Mouse (Mus musculus) T-helper 17 cell (primary cell): ENCODE measurements around the gene Lcn8.

Experiments
- in situ Hi-C, 2 experiments: fragments of 300-600 bp; cut with MboI, MseI; formaldehyde crosslinking; loops; 1 replicate in 1 of 2; 2 replicates in 1 of 2; pipeline ENCODE4 v1.15.1; 2025; ENCODE audit warnings: high pct_unique_total_duplicates in 2 of 2

Gene Lcn8

GRCm38 (mm10) chr2:25652902-25653301 lies at the start of gene Lcn8:
Gene Lcn8 (plus strand): TSS chr2:25653120.
- in situ Hi-C loops = no loop called here

GRCm38 (mm10) chr2:25607761-25608622 lies 44.9 kb upstream of the Lcn8 start, which contains the start of gene Rabl6:
Gene Rabl6 (minus strand): TSS chr2:25608521.
- in situ Hi-C loops = no loop called here

DNA sequence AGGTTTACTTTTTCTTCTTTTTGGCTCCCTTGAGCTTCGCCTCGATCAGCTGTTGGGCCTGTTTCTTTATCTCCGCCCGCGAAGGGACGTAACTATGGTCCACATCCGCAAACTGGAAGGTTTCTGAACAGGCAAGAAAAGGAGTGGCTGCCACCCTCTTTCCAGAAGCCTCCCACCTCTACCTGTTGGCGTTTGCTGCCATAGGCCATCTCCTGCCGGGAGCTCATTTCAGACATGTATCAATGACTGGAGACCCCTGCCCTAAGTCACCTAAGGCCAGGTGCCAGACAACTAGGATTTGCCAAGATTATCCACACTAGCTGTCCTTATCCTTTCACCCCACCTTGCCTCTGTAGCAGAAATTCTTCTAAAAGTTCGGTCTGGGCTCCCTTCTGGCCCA lies 44.2 kb upstream of the Lcn8 start:
- in situ Hi-C loops = no loop called here

DNA sequence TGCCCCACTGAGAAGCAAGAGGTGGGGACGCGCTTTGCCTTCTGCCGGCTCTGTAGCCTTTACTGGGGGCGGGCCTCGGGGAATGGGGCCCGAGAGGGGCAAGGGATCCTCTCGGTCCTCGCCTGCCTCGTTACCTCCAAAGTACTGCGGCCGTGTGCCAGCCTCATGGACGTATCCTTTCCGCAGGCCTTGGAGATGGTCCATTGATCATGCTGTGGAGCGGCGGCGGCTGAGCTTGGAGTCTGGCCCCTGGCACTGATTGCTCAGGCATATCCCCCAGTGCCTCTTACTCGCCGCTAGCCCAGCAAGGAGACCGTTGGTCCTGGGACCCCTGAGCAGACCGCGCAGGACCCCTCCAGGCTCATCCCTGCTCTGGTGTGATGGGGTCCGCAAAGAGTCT lies 36.5 kb upstream of the Lcn8 start:
- in situ Hi-C loops = no loop called here

DNA sequence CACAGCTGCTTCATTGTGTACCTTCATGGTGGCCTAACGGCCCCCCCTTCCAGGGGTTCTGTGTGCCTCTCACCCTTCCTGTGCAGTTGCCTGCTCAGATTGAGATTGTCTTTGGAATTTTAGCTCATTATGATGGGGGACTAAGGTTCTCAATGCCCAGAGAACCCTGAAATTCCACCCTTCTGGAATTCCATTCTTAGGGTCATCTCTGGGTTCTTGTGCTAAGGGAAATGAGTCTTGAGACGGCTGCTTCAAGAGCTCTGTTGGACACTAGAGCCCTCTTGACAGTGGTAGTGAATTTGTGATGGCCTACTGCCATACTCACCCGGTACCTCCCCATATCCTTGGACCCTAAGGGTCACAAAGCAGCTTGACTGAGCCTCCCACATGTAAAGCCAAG lies 35.3 kb upstream of the Lcn8 start, which contains the start of gene Ccdc183:
TSS of gene Ccdc183 (minus strand) at position 101 of the 400 bp plus-strand sequence.
- in situ Hi-C loops = no loop called here

DNA sequence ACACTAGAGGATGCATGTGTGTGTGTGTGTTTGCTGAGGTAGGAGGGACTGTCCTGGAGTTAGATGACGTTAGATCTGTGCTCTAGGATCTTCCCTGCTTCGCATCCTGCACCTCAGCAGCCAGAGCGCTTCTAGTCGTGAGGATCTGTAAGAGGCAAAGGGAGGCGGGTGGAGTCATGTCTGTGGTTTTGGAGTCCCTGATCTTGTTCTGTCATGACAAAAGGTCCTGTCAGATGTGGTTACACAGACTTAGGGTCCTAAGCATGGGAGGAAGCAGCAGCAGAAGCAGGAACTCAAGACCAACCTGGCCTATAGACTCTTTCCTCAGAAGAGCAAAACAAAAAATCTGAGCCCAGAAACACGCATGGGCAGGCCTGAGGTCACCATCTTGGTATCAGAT lies 32.5 kb upstream of the Lcn8 start:
- in situ Hi-C loops = no loop called here

DNA sequence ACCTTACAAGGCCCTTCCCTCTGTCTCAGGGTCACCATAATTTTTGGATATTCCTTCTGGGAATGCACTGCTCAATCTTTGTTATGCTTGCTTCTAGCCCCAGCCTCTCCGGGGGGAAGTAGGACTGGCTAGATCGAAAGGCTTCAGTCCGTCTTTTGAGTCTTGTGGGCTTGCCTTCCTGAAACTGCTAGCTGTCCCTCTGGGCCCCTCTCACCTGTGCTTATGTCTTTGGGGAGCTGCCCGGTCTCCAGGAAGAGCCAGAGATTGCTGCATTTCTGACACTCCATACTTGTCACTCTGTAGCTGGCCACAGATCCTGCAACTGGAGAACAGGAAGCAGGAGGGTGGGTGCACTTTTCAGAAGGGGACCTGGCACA lies 32.1 kb upstream of the Lcn8 start:
- in situ Hi-C loops = no loop called here

GRCm38 (mm10) chr2:25621229-25622200 lies 31.4 kb upstream of the Lcn8 start, which contains the start of gene Tmem141:
Gene Tmem141 (minus strand): TSS chr2:25622005.
- in situ Hi-C loops = no loop called here

- in situ Hi-C loops = no loop called here
Observed at GRCm38 (mm10) chr2:25625986-25626385, 26.9 kb upstream of the Lcn8 start.

GRCm38 (mm10) chr2:25627811-25628210 lies 25.1 kb upstream of the Lcn8 start, which contains the start of gene Fcna:
Gene Fcna (minus strand): TSS chr2:25628030.
- in situ Hi-C loops = no loop called here

DNA sequence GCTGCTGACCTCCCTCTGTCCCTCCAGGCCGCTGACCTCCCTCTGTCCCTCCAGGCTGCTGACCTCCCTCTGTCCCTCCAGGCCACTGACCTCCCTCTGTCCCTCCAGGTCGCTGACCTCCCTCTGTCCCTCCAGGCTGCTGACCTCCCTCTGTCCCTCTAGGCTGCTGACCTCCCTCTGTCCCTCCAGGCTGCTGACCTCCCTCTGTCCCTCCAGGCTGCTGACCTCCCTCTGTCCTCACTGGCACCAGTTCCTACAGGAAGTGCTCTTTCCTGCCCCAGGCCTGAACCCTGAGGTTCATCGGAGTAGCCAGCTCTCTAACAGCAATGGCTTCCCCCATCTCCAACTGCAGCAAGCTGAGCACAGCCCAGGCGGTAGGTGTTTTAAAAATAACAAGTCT lies 24.2 kb upstream of the Lcn8 start:
- in situ Hi-C loops = no loop called here

- in situ Hi-C loops = no loop called here
Observed at GRCm38 (mm10) chr2:25633616-25634015, 19.3 kb upstream of the Lcn8 start.

DNA sequence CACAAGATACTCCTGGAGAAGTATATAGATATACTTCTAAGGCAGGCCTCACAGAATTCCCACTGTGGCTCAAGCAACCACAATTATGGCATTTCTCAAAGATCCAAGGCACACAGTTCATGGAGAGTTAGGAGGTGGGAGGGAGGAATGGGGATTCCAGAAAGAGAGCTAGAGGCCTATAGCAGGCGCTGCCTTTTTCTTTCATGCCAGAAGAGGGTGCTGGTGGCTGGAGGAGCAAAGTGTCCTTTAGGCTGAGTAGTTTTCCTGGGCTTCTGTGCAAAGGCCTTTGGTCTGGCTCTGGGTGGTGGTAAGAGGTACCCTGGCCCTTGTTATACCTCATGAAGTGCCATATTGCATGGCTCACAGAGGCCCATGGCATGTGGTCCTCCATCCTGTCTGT lies 18.9 kb upstream of the Lcn8 start:
- in situ Hi-C loops = no loop called here

DNA sequence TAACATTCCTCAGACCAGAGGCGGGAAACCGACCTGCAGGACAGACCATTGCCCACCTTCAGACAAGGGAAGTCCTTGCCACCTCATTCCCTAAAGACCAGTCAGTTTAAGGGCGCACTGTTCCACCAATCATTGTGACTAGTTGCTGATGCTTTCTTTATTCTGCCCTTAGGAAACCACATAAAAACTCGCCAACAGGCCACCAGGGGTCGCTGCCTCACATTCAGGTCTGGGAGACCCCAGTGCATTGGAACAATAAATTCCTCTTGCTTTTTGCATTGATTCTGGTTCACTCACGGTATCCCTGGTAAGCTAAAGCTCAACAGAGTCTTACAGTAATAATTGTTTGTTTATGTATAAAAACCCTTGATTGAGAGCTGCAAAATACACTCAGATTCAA lies 13.0 kb upstream of the Lcn8 start:
- in situ Hi-C loops = no loop called here

DNA sequence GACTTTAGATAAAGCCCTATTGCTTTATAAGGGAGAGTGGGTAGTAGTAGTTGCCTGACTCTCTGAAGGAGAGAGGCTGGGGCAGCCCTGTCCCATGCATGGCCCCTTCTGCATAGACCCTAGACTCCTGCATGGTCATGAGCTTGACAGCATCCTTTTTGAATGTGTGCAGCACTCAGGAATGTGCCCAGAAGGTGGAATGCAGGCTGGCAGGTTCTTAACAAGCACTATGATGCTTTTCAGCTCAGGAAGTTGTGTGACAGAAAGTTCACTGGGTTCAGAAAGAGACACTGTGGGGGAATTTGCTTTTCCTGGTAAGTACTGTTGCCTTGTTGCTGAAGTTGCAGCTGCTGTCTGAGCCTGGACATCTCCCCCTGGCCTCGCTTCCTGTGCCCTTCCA lies 1.6 kb downstream of the Lcn8 start:
- in situ Hi-C loops = no loop called here

DNA sequence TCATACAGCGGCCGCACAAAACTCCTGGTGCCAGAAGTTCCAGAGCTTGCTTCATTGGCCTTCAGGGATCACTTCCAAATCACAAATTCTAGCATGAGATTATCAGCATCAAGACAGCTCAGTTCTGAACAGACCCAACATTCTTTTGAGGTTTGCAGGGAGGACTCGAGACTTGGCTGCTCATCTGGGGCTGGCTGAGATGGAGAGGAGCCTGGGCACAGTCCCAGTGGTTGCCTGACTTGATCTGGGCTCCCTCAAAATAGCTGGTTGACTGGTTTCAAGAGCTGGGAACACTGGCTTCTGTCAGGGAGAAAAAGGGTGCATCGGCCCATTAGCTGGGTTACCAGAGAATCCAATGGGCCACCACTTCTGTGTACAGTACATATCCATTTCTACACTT lies 3.8 kb downstream of the Lcn8 start:
- in situ Hi-C loops = no loop called here

DNA sequence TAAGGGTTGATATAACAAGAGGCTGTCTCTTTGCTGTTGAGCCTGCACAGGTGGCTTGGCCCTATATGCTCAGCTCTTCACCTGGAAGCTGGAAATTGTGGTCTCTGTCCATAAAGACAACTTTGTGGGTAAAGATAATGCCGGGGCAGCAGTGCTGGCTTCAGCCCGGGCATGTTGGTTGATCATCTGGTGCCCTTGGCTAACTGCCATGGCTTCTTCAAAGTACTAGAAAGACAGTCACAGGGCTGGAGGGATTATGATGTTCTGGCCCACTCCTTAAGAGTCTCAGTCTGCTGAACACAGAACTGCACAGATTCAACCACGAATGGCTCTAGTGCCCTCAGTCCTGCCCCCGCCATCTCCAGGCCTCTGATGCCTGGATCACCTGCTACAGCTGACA lies 4.3 kb downstream of the Lcn8 start:
- in situ Hi-C loops = no loop called here

DNA sequence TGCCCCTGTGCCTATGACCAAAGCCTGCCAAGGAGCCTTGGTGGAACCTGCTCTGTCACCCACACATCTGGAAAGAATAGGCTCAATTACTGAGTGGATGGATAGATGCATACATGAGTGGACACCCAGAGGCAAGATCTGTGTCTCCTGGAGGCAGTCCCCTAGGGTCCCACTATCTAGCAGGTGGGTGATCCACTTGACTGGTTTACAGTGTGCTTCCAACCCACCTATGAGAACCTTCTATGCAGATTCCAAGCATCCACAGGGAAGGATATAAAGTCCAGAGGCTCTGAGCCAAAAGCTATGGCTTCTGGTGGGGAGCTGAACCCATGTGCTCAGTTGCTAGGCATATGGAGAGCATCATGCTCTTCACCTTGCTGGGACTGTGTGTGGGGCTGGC lies 4.7 kb downstream of the Lcn8 start, which contains the start of gene Lcn5:
TSS of gene Lcn5 (plus strand) at position 301 of the 400 bp plus-strand sequence.
- in situ Hi-C loops = no loop called here

DNA sequence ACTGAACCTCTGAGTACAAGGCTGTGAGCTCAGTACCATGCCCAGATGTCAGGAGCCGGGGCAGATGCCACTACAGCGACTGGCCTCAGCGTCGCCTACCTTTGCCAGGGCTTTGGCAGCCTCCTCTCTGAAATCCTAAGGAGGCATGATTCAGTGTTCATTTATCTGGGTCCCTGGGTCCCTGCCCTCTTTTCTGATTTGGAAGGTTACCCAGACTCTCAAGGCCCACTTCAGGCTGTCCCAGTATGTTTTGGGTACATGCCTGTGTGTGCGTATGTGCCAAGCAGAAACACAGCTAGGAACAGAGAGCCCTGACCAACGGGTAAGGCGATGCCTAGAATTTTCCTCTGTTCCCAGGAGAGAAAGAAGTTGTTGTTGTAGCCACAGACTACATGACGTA lies 7.4 kb downstream of the Lcn8 start:
- in situ Hi-C loops = no loop called here

GRCm38 (mm10) chr2:25661245-25661970 lies 8.5 kb downstream of the Lcn8 start:
- in situ Hi-C loops = no loop called here

- in situ Hi-C loops = no loop called here
Observed at GRCm38 (mm10) chr2:25663511-25663910, 10.6 kb downstream of the Lcn8 start.
